Mouse (Mus musculus): Measurements from ENCODE around the gene Ephx1. TPM values are rescaled to one million over a fixed set of nuclear protein-coding genes. Genes with fewer than 3 reads are reported as not detected.
"Not testable (repeated sequence)": the region's sequence is repeated elsewhere in the genome, so short reads cannot be mapped to it uniquely, and the experiment has no call there.

Gene Ephx1
- polyA plus RNA-seq, 1 experiment = 13.4 TPM

DNA sequence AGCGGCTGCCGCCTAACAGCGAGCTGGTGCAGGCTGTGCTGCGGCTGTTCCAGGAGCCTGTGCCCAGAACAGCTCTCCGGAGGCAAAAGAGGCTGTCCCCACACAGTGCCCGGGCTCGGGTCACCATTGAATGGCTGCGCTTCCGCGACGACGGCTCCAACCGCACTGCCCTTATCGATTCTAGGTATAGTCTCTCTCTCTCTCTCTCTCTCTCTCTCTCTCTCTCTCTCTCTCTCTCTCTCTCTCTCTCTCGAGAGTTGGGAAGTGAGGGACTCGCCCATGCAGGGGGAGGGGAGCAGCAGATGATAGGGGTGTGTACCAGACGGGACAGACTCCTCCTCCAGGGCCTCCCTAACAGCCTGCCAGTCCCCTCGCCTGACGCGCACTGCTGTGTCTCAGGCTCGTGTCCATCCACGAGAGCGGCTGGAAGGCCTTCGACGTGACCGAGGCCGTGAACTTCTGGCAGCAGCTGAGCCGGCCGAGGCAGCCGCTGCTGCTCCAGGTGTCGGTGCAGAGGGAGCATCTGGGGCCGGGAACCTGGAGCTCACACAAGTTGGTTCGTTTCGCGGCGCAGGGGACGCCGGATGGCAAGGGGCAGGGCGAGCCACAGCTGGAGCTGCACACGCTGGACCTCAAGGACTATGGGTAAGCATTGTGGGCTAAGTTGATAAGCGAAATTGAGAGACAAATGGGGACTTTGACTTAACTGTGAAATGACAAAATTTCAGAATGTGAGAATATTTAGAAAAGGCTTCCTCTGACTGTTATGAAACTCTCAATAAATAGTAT lies 83.9 kb downstream of the Ephx1 start:
- H3K27ac ChIP-seq (ENCODE audit: control insufficient read depth, insufficient read depth, low read depth, low read length, poor library complexity) = peak overlapping the region; percentile 65
- H3K4me3 ChIP-seq (replicated peaks; ENCODE audit: control insufficient read depth, low read depth, low read length) = peak overlapping the region; percentile 32
- 5% methylated on average over 41 of the region's 41 CpGs for WGBS
- TF ChIP-seq POLR2A (IDR thresholded peaks at IDR 0.05; ENCODE audit: borderline replicate concordance, control insufficient read depth, low read depth, low read length) = peak; percentile 44; the same call in 1 of the 2 replicates
- H3K4me1 ChIP-seq (ENCODE audit: control insufficient read depth, insufficient read depth, low read length) = not testable (repeated sequence)

DNA sequence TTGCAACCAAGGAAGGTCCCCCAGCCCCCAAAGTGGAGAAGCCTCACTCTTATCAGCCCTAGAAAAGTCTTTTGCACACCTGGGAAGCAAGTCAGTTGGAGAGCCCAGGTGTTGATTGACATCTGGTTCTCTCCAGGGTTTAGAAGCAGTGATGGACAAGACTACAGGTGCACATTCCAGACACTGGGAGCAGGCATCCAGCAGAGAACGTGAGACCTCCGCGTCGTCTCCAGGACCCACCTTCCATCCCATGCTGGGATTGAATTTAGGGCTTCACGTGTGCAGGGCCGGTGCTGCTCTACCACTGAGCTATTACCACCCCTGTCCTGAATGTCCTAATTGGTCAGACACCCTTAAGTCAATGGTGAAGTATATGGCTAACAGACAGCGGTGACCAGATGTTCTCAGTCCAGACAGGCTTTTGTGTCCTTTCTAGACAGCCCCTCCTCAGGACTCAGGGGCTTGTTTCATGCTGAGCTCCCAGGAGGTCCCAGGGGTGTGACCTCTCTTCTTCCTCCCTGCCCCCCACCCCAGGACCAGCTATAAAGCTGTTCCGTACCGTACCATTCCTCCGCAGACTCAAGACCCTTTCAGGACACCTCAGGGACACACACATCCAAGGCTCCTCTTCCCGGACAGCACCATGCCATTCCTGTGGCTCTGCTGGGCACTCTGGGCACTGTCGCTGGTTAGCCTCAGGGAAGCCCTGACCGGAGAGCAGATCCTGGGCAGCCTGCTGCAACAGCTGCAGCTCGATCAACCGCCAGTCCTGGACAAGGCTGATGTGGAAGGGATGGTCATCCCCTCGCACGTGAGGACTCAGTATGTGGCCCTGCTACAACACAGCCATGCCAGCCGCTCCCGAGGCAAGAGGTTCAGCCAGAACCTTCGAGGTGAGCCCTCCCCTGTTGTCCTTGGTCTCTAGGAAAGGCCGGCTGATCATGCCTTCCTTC lies 86.0 kb downstream of the Ephx1 start, which contains the start of gene Lefty1:
Gene Lefty1 (plus strand): TSS at position 556 of the 953 bp plus-strand sequence.
- Histone ChIP-seq H3K4me1 (ENCODE audit: control insufficient read depth, insufficient read depth, low read length) (no peaks in the 10 kb centered on the region), H3K4me3 (replicated peaks; ENCODE audit: control insufficient read depth, low read depth, low read length) (no peak within 1 kb of the TSS), H3K27ac (ENCODE audit: control insufficient read depth, insufficient read depth, low read depth, low read length, poor library complexity) (no peak within 1 kb of the TSS)
- WGBS = 91% methylated on average over 21 of the region's 21 CpGs
- TF ChIP-seq POLR2A (IDR thresholded peaks at IDR 0.05; ENCODE audit: borderline replicate concordance, control insufficient read depth, low read depth, low read length) (no peak), CTCF (IDR thresholded peaks at IDR 0.05; ENCODE audit: control insufficient read depth, insufficient read depth, low read length) (no peak)

DNA sequence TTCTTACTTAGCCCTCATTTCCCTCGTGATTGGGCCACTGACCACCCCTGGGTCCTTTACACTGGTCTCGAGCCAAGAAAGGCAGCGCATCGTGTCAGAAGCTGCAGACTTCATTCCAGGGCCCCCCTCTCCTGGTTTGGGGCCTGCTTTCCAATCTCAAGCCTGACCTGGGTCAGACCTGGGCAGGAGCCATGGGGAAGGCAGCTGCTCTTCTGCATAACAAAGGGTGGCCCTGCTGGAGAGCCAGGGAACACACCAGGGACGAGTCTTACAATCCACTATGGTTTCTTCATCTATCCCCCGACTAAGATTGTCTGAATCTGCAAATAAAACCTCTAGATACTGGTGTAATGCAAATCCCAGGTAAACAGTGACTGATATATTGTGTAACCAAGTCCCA lies 87.0 kb downstream of the Ephx1 start:
- H3K4me3 ChIP-seq (replicated peaks; ENCODE audit: control insufficient read depth, low read depth, low read length) = no peak overlapping the region
- 69% methylated on average over 6 of the region's 6 CpGs for WGBS
- no peak overlapping the region for H3K27ac ChIP-seq (ENCODE audit: control insufficient read depth, insufficient read depth, low read depth, low read length, poor library complexity)
- no peak for TF ChIP-seq POLR2A (IDR thresholded peaks at IDR 0.05; ENCODE audit: borderline replicate concordance, control insufficient read depth, low read depth, low read length)
- H3K4me1 ChIP-seq (ENCODE audit: control insufficient read depth, insufficient read depth, low read length) = no peaks in the 10 kb centered on the region

DNA sequence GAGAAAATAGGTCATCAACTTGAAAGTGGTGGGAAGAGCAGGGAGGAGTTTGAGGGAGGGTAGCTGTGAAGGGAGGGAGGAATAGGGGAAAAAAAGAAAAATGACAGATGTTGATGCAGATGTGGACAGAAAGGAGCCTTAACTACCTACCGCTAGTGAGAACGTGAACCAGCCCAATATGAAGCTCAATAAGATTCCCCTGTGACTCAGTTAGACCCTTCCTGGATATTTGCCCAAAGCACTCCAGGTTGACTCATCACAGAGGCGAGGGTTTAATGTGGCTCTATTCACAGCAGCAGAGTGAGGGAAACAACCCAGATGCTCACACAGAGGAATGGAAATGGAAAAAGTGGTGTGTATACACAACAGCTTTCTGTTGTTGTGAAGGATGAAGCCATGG lies 89.6 kb downstream of the Ephx1 start:
- H3K4me1 ChIP-seq (ENCODE audit: control insufficient read depth, insufficient read depth, low read length) = no peaks in the 10 kb centered on the region
- no peak overlapping the region for H3K4me3 ChIP-seq (replicated peaks; ENCODE audit: control insufficient read depth, low read depth, low read length)
- no peak for TF ChIP-seq POLR2A (IDR thresholded peaks at IDR 0.05; ENCODE audit: borderline replicate concordance, control insufficient read depth, low read depth, low read length)
- TF ChIP-seq CTCF (IDR thresholded peaks at IDR 0.05; ENCODE audit: control insufficient read depth, insufficient read depth, low read length) = no peak
- whole genome bisulfite sequencing = 65% methylated on average over 3 of the region's 3 CpGs
- no peak overlapping the region for H3K27ac ChIP-seq (ENCODE audit: control insufficient read depth, insufficient read depth, low read depth, low read length, poor library complexity)

DNA sequence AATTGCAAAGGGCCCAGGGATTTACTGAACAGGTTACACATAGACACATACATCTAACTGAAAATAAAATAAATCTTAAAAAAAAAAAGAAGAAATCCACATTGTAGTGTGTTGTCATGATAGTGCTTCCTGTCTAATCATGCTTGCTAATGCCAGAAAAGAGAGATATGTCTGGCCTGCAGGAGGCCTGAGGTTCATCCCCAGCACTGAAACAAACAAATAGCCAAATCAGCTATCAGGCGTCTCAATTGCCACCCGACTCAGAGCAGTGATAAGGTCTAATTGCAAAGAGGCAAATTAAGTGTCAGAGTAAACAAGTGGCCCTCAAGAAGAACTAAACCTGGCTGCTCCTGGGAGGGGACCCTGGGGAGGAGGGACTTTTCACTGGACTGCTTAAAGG lies 91.1 kb downstream of the Ephx1 start:
- WGBS = 59% methylated on average over 2 of the region's 2 CpGs

DNA sequence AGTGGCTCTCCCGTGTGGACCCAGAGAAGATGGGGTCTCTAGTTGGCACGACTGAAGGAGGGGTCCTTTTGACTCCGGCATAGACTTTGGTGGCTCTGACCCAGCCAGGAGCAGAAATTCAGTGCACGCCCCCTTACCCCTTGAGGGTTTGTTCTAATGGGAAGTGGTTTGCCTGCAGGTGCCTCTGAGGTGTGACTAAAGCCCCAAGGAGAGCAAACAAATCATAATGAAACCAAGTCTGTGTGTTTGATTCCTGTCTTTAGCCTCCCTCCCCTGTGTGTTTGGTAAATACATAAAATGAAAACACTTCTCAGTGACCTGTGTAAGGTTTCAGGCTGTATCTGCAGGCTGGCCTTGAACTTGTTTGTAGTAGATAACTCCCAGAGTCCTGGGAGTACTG lies 94.4 kb downstream of the Ephx1 start:
- peaks cover 2% of the 10 kb centered on the region for H3K4me1 ChIP-seq (ENCODE audit: control insufficient read depth, insufficient read depth, low read length)
- H3K27ac ChIP-seq (ENCODE audit: control insufficient read depth, insufficient read depth, low read depth, low read length, poor library complexity) = no peak overlapping the region
- 36% methylated on average over 4 of the region's 4 CpGs for WGBS
- TF ChIP-seq CTCF (IDR thresholded peaks at IDR 0.05; ENCODE audit: control insufficient read depth, insufficient read depth, low read length) = no peak
- TF ChIP-seq POLR2A (IDR thresholded peaks at IDR 0.05; ENCODE audit: borderline replicate concordance, control insufficient read depth, low read depth, low read length) = no peak
- H3K4me3 ChIP-seq (replicated peaks; ENCODE audit: control insufficient read depth, low read depth, low read length) = no peak overlapping the region

More for the DNA sequence above, 91.1 kb downstream of the Ephx1 start:
- H3K27ac ChIP-seq (ENCODE audit: control insufficient read depth, insufficient read depth, low read depth, low read length, poor library complexity) = no peak overlapping the region
- no peaks in the 10 kb centered on the region for H3K4me1 ChIP-seq (ENCODE audit: control insufficient read depth, insufficient read depth, low read length)
- no peak for TF ChIP-seq CTCF (IDR thresholded peaks at IDR 0.05; ENCODE audit: control insufficient read depth, insufficient read depth, low read length)
- no peak for TF ChIP-seq POLR2A (IDR thresholded peaks at IDR 0.05; ENCODE audit: borderline replicate concordance, control insufficient read depth, low read depth, low read length)
- no peak overlapping the region for H3K4me3 ChIP-seq (replicated peaks; ENCODE audit: control insufficient read depth, low read depth, low read length)

Other genes with a start within 250 kb of the Ephx1 start
- gene H3f3a, start 207.0 kb downstream of the Ephx1 start, polyA plus RNA-seq (2011; ENCODE audit: insufficient read depth, insufficient read length, low replicate concordance, missing spikeins) = 682 and 801 TPM in 2 replicates
- 13.9 and 24.7 TPM in 2 replicates for gene Sde2, start 169.8 kb downstream of the Ephx1 start, polyA plus RNA-seq (2011; ENCODE audit: insufficient read depth, insufficient read length, low replicate concordance, missing spikeins)
- gene Lefty2, start 127.8 kb downstream of the Ephx1 start, polyA plus RNA-seq (2011; ENCODE audit: insufficient read depth, insufficient read length, low replicate concordance, missing spikeins) = 1.4 TPM in 1 of 2 replicates, not detected in the other
- gene Pycr2, start 116.6 kb downstream of the Ephx1 start, polyA plus RNA-seq (2011; ENCODE audit: insufficient read depth, insufficient read length, low replicate concordance, missing spikeins) = 32.3 and 48.1 TPM in 2 replicates
- 2.6 TPM in 2 replicates for gene Lefty1, start 85.9 kb downstream of the Ephx1 start, polyA plus RNA-seq (2011; ENCODE audit: insufficient read depth, insufficient read length, low replicate concordance, missing spikeins)
- gene Tmem63a, start 78.6 kb downstream of the Ephx1 start, polyA plus RNA-seq (2011; ENCODE audit: insufficient read depth, insufficient read length, low replicate concordance, missing spikeins) = 20.7 and 32.8 TPM in 2 replicates
- not detected in 2 replicates for gene 9130409I23Rik, start 30.3 kb upstream of the Ephx1 start, polyA plus RNA-seq (2011; ENCODE audit: insufficient read depth, insufficient read length, low replicate concordance, missing spikeins)
- gene Nvl, start 123.3 kb upstream of the Ephx1 start, polyA plus RNA-seq (2011; ENCODE audit: insufficient read depth, insufficient read length, low replicate concordance, missing spikeins) = 13.7 and 18.1 TPM in 2 replicates
- 33.9 and 52.1 TPM in 2 replicates for gene Cnih4, start 123.8 kb upstream of the Ephx1 start, polyA plus RNA-seq (2011; ENCODE audit: insufficient read depth, insufficient read length, low replicate concordance, missing spikeins)
- gene Wdr26, start 191.1 kb upstream of the Ephx1 start, polyA plus RNA-seq (2011; ENCODE audit: insufficient read depth, insufficient read length, low replicate concordance, missing spikeins) = 88.4 and 115 TPM in 2 replicates

All from bone marrow, adult 2 months (tissue).